Comparison of ENCODE assay signal across 9 mouse cellular contexts in the genomic region with DNA sequence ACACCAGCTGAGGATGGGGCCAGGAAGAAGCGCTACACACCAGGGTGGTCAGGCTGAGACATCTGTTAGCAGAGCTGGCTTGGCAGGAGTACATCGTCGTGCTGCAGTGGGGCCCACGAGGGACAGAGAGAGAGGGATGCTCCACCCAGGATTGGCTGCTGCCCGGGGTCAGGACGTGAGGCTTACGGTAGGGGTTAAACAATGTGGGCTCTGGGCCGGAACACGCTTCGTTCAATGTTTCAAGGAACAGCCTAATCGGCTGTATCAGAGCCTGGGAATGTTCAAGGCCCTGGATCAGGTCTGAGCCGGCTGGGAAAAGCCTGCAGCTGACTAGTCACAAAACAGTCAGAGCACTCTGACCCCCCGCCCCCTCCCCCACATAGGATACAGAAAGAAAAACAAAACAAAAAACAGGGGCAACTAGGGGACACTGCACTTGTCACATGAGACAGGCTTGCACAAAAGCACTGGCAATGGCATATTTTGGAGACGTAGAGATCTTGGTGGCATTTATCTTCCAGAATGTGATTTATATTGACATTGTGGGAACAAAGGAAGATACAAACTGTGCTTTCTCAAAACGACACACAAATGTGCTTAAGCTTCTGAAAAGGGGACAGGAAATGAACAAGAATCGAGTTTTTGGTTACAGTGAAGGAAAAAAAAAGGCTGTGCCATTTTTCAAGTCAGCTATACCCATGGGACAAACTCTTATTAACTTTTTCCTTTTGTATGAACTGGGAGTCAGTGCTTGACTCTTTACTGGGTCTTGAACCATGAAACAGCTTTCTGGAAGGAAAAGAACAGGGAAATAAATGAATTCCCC. TPM values are rescaled to one million over a fixed set of nuclear protein-coding genes. Genes with fewer than 3 reads are reported as not detected.
DNase-seq lines count a peak whose midpoint lies in the region; ATAC-seq and TF ChIP-seq lines count a peak whose summit lies in the region.
"Had no signal": no experiment of that assay in that cellular context is flagged by ENCODE, and none has a peak within 500 bp of the region (broad histone marks: within the 10 kb centered on the region; RNA-seq: fewer than 3 reads in every experiment).

No protein-coding gene starts in this region.

- no peaks in the 10 kb centered on the region for H3K27me3 ChIP-seq in midbrain, embryonic 13.5 days

- H3K4me2 ChIP-seq in midbrain, embryonic 13.5 days (replicated peaks), result no peak overlapping the region

- peak; percentile 83 for ATAC-seq in midbrain, embryonic 13.5 days

- peak overlapping the region; percentile 61; the same call in 1 of the 2 replicates for H3K27ac ChIP-seq in layer of hippocampus, adult 2 months
- H3K27ac ChIP-seq in midbrain, embryonic 13.5 days, result peak overlapping the region; percentile 37; the same call in 1 of the 2 replicates

- H3K9me3 ChIP-seq in midbrain, embryonic 13.5 days, result no peaks in the 10 kb centered on the region

- TF ChIP-seq CTCF in layer of hippocampus, adult 2 months (conservative IDR thresholded peaks at IDR 0.05), result no peak

- 0 out of 2 replicates have a peak overlapping the region, but pooled peaks have one; percentile 47 for H3K9ac ChIP-seq in midbrain, embryonic 13.5 days (replicated peaks)

- H3K4me1 ChIP-seq in midbrain, embryonic 13.5 days (replicated peaks), result peaks cover 17% of the 10 kb centered on the region

- no peak overlapping the region for H3K4me3 ChIP-seq in layer of hippocampus, adult 2 months
- H3K4me3 ChIP-seq in midbrain, embryonic 13.5 days (replicated peaks), result no peak overlapping the region

- DNase-seq in layer of hippocampus, adult 2 months (ENCODE audit: low spot score in 2 of 2), result no peak
- no peak for DNase-seq in layer of hippocampus, adult 9-10 months (ENCODE audit: low spot score)
- peak; percentile 77 for DNase-seq in embryo, embryonic 10 days (ENCODE audit: low spot score)
- DNase-seq in heart, adult 18-20 months, result peak; percentile 51 to 66
- DNase-seq in kidney, adult 18-20 months, result peak; percentile 57
- DNase-seq in MN1 (ENCODE audit: low spot score), result no peak
- DNase-seq in right cerebral cortex, postnatal 10 days (ENCODE audit: low spot score in 2 of 2), result no peak

- H3K36me3 ChIP-seq in midbrain, embryonic 13.5 days, result no peaks in the 10 kb centered on the region

- WGBS in midbrain, embryonic 13.5 days, result 9% methylated on average over 16 of the region's 16 CpGs

RNA-seq across cellular contexts. Expression of a gene that starts 8.4 kb away (rescaled TPM):
- total RNA-seq in layer of hippocampus, adult 2 months (2021), result 100 to 1,000 TPM; 208 to 222 TPM
- 100 to 1,000 TPM; 366 to 407 TPM for total RNA-seq in heart, adult 18-20 months (2021)
- polyA plus RNA-seq in midbrain, embryonic 13.5 days (2015; fragmentation: Nextera tagmentation; extraction: Ambion mirVana), result 207 and 221 TPM in 2 replicates

RNA-seq across cellular contexts. Expression of a gene that starts 34.7 kb away (rescaled TPM):
- not detected for total RNA-seq in layer of hippocampus, adult 2 months (2021)
- not detected for total RNA-seq in heart, adult 18-20 months (2021)
- 0.16 and 0.17 TPM in 2 replicates for polyA plus RNA-seq in midbrain, embryonic 13.5 days (2015; fragmentation: Nextera tagmentation; extraction: Ambion mirVana)
- total RNA-seq: hematopoietic stem cell, adult 5-6 weeks had no signal

Comparison
In these comparisons a context has a peak if more than half of its experiments do, and no peak if none do; other contexts are left out.
1. DNase-seq: peak in embryo, embryonic 10 days (single experiment), heart, adult 18-20 months (2 of 2) and kidney, adult 18-20 months (single experiment); none in layer of hippocampus, adult 2 months (0 of 2), layer of hippocampus, adult 9-10 months (single experiment), MN1 (single experiment) and right cerebral cortex, postnatal 10 days (0 of 2).